In genomic region chr5:129725774-129726392, GRCm38 (mm10) we compare ENCODE assay signal across 8 mouse cellular contexts. TPM values are rescaled to one million over a fixed set of nuclear protein-coding genes. Genes with fewer than 3 reads are reported as not detected.
A peak's percentile ranks its signal among the peaks of the same experiment; 100 is the strongest.
DNase-seq lines count a peak whose midpoint lies in the region; ATAC-seq and TF ChIP-seq lines count a peak whose summit lies in the region.

No protein-coding gene starts in this region.

- H3K9ac ChIP-seq in MEL (ENCODE audit: control insufficient read depth, low read depth, low read length, poor library complexity, severe bottlenecking): peak overlapping the region; percentile 96
- peak overlapping the region; percentile 93; the same call in 1 of the 2 replicates for H3K9ac ChIP-seq in neural tube, embryonic 12.5 days

- TF ChIP-seq CTCF in MEL (IDR thresholded peaks at IDR 0.05 in 2 of 3, conservative IDR thresholded peaks at IDR 0.05 in 1 of 3; ENCODE audit: control insufficient read depth in 1 of 3, insufficient read depth in 1 of 3, low read depth in 2 of 3, low read length in 3 of 3, poor library complexity in 1 of 3, severe bottlenecking in 1 of 3): no peak

- H3K4me1 ChIP-seq in MEL (ENCODE audit: control insufficient read depth in 1 of 2, insufficient read depth in 2 of 2, low read length in 2 of 2): peaks cover 15 to 46% of the 10 kb centered on the region in 2 experiments
- peaks cover 15% of the 10 kb centered on the region for H3K4me1 ChIP-seq in neural tube, embryonic 12.5 days

- H3K36me3 ChIP-seq in MEL (ENCODE audit: control insufficient read depth in 1 of 2, insufficient read depth in 2 of 2, low read length in 2 of 2): peaks cover 0 to 39% of the 10 kb centered on the region in 2 experiments; a peak in 2 of 4 replicates
- H3K36me3 ChIP-seq in neural tube, embryonic 12.5 days: no peaks in the 10 kb centered on the region

- H3K79me2 ChIP-seq in MEL (ENCODE audit: control insufficient read depth, insufficient read depth, low read length, poor library complexity): peaks cover 23% of the 10 kb centered on the region

- no peak for TF ChIP-seq POLR2A in MEL (IDR thresholded peaks at IDR 0.05; ENCODE audit: control insufficient read depth in 1 of 2, insufficient read depth in 1 of 2, low read depth in 1 of 2, low read length in 2 of 2, poor library complexity in 1 of 2)

- peak overlapping the region; percentile 89 for H3K27ac ChIP-seq in MEL (ENCODE audit: control insufficient read depth, low read depth, low read length)
- H3K27ac ChIP-seq in neural tube, embryonic 12.5 days: no peak overlapping the region

- H3K9me3 ChIP-seq in MEL (replicated peaks; ENCODE audit: insufficient read depth, low read length): no peaks in the 10 kb centered on the region
- H3K9me3 ChIP-seq in neural tube, embryonic 12.5 days: no peaks in the 10 kb centered on the region

- intact Hi-C loops in heart, postnatal 25 days (cut with DNase I): loop anchor here (2.0 kb wide), 1 partner anchor 59 kb away; no protein-coding TSS in a partner anchor
- intact Hi-C loops in left cerebral cortex, postnatal 4 days (cut with DNase I): no loop called here

- ATAC-seq in neural tube, embryonic 12.5 days (ENCODE audit: low FRiP score, low read depth): no peak
- no peak for ATAC-seq in activated CD4-positive, CD25-positive, alpha-beta regulatory T cell, adult 4 months

- no peaks in the 10 kb centered on the region for H3K27me3 ChIP-seq in MEL (ENCODE audit: control insufficient read depth in 1 of 2, insufficient read depth in 2 of 2, low read length in 2 of 2)
- no peaks in the 10 kb centered on the region for H3K27me3 ChIP-seq in neural tube, embryonic 12.5 days (replicated peaks)

- TF ChIP-seq EP300 in MEL (IDR thresholded peaks at IDR 0.05; ENCODE audit: low read depth in 1 of 2, low read length in 2 of 2): no peak

- peak overlapping the region; percentile 61 for H3K4me2 ChIP-seq in neural tube, embryonic 12.5 days (replicated peaks)

- no peak for TF ChIP-seq RAD21 in MEL (IDR thresholded peaks at IDR 0.05; ENCODE audit: low read depth, low read length)

- 26% methylated on average over 7 of the region's 7 CpGs for WGBS in neural tube, embryonic 12.5 days

- DNase-seq in heart, adult 18-20 months: peak; percentile 19 to 57
- no peak for DNase-seq in heart, postnatal 25 days (ENCODE audit: low spot score)
- peak; percentile 60 for DNase-seq in MEL (ENCODE audit: low read depth, low spot score)
- DNase-seq in forelimb bud, embryonic 11.5 days (ENCODE audit: low read depth, low spot score): peak; percentile 16
- DNase-seq in kidney, postnatal 4 days: peak; percentile 24 to 51
- no peak for DNase-seq in left cerebral cortex, postnatal 4 days

- peak overlapping the region; percentile 88 to 95 for H3K4me3 ChIP-seq in MEL (ENCODE audit: control insufficient read depth in 1 of 2, insufficient read depth in 1 of 2, low read depth in 2 of 2, low read length in 2 of 2)
- peak overlapping the region; percentile 92 for H3K4me3 ChIP-seq in neural tube, embryonic 12.5 days

TF ChIP-seq in MEL, 35 proteins besides CTCF, POLR2A, EP300 and RAD21:
- TF ChIP-seq MAX (IDR thresholded peaks at IDR 0.05; ENCODE audit: low read length): peak; percentile 55
- peak; percentile 78; the same call in 1 of the 2 replicates for TF ChIP-seq CHD1 (IDR thresholded peaks at IDR 0.05; ENCODE audit: low read depth, low read length)
- TF ChIP-seq ETS1 (IDR thresholded peaks at IDR 0.05; ENCODE audit: low read depth, low read length): no peak
- TF ChIP-seq POLR2AphosphoS2 (IDR thresholded peaks at IDR 0.05; ENCODE audit: low read length): no peak
- peak; percentile 63; the same call in 1 of the 2 replicates for TF ChIP-seq MYC (IDR thresholded peaks at IDR 0.05; ENCODE audit: low read depth, low read length)
- peak; percentile 64; the same call in 1 of the 2 replicates for TF ChIP-seq SIN3A (IDR thresholded peaks at IDR 0.05; ENCODE audit: low read length)
- peak; percentile 51 for TF ChIP-seq MXI1 (IDR thresholded peaks at IDR 0.05; ENCODE audit: low read depth, low read length)
- TF ChIP-seq JUND (IDR thresholded peaks at IDR 0.05; ENCODE audit: low read depth, low read length): no peak
- TF ChIP-seq ZNF384 (IDR thresholded peaks at IDR 0.05; ENCODE audit: low read depth, low read length): peak; percentile 55
TF ChIP-seq in MEL: peak in this region for 6.

RNA-seq across cellular contexts. Expression of gene Nipsnap2, which starts 1.0 kb away (rescaled TPM):
- total RNA-seq in heart, adult 18-20 months (2021): 100 to 1,000 TPM; 843 to 897 TPM
- total RNA-seq in heart, postnatal 25 days (2021): 100 to 1,000 TPM; 737 to 807 TPM
- 29.9 and 34.2 TPM in 2 replicates for total RNA-seq in MEL (2012; rRNA removed)
- polyA plus RNA-seq in MEL (2012; ENCODE audit: insufficient read depth in 1 of 2, insufficient read length in 2 of 2, low read depth in 1 of 2, low replicate concordance in 2 of 2, missing spikeins in 1 of 2): 10 to 100 TPM in 1 of 2 experiments, not detected in 1; 35.7 TPM
- polyA plus RNA-seq in neural tube, embryonic 12.5 days (2016; fragmentation: Nextera tagmentation; extraction: Ambion mirVana): 73.0 and 77.7 TPM in 2 replicates
- 10 to 100 TPM; 65.5 to 74.7 TPM for polyA plus RNA-seq in activated CD4-positive, CD25-positive, alpha-beta regulatory T cell, adult 4 months (2017; shearing (Covaris generic))
- total RNA-seq in left cerebral cortex, postnatal 4 days (2021): 10 to 100 TPM; 55.2 to 59.7 TPM

RNA-seq across cellular contexts. Expression of gene Mrps17, which starts 10.6 kb away (rescaled TPM):
- 10 to 100 TPM; 87.6 to 91.5 TPM for total RNA-seq in heart, adult 18-20 months (2021)
- total RNA-seq in heart, postnatal 25 days (2021): 10 to 100 TPM; 78.7 to 99.2 TPM
- 181 and 211 TPM in 2 replicates for total RNA-seq in MEL (2012; rRNA removed)
- polyA plus RNA-seq in MEL (2012; ENCODE audit: insufficient read depth in 1 of 2, insufficient read length in 2 of 2, low read depth in 1 of 2, low replicate concordance in 2 of 2, missing spikeins in 1 of 2): 100 to 1,000 TPM in 1 of 2 experiments, not detected in 1; 182 TPM
- polyA plus RNA-seq in neural tube, embryonic 12.5 days (2016; fragmentation: Nextera tagmentation; extraction: Ambion mirVana): 153 and 156 TPM in 2 replicates
- polyA plus RNA-seq in activated CD4-positive, CD25-positive, alpha-beta regulatory T cell, adult 4 months (2017; shearing (Covaris generic)): 100 to 1,000 TPM; 117 to 121 TPM
- 10 to 100 TPM; 73.9 to 74.6 TPM for total RNA-seq in left cerebral cortex, postnatal 4 days (2021)

RNA-seq across cellular contexts. Expression of gene Sept14, which starts 17.6 kb away (rescaled TPM):
- total RNA-seq in heart, adult 18-20 months (2021): not detected
- not detected for total RNA-seq in heart, postnatal 25 days (2021)
- total RNA-seq in MEL (2012; rRNA removed): not detected in 2 replicates
- polyA plus RNA-seq in MEL (2012; ENCODE audit: insufficient read depth in 1 of 2, insufficient read length in 2 of 2, low read depth in 1 of 2, low replicate concordance in 2 of 2, missing spikeins in 1 of 2): not detected
- polyA plus RNA-seq in neural tube, embryonic 12.5 days (2016; fragmentation: Nextera tagmentation; extraction: Ambion mirVana): not detected in 2 replicates
- polyA plus RNA-seq in activated CD4-positive, CD25-positive, alpha-beta regulatory T cell, adult 4 months (2017; shearing (Covaris generic)): under 1 TPM in 1 of 2 experiments, not detected in 1; 0.29 TPM
- total RNA-seq in left cerebral cortex, postnatal 4 days (2021): not detected

RNA-seq across cellular contexts. Expression of gene Zfp11, which starts 56.0 kb away (rescaled TPM):
- total RNA-seq in heart, adult 18-20 months (2021): 1 to 10 TPM; 2.4 to 2.9 TPM
- total RNA-seq in heart, postnatal 25 days (2021): 1 to 10 TPM; 3.4 to 3.8 TPM
- not detected in 2 replicates for total RNA-seq in MEL (2012; rRNA removed)
- polyA plus RNA-seq in MEL (2012; ENCODE audit: insufficient read depth in 1 of 2, insufficient read length in 2 of 2, low read depth in 1 of 2, low replicate concordance in 2 of 2, missing spikeins in 1 of 2): under 1 TPM in 1 of 2 experiments, not detected in 1; 0.03 TPM
- polyA plus RNA-seq in neural tube, embryonic 12.5 days (2016; fragmentation: Nextera tagmentation; extraction: Ambion mirVana): 5.7 and 7.5 TPM in 2 replicates
- polyA plus RNA-seq in activated CD4-positive, CD25-positive, alpha-beta regulatory T cell, adult 4 months (2017; shearing (Covaris generic)): 1 to 10 TPM; 3.2 to 3.3 TPM
- total RNA-seq in left cerebral cortex, postnatal 4 days (2021): 1 to 10 TPM; 8.2 to 8.6 TPM

Comparison
In these comparisons a context has a peak if more than half of its experiments do, and no peak if none do; other contexts are left out.
1. DNase-seq: peak in heart, adult 18-20 months (2 of 2), MEL (single experiment), forelimb bud, embryonic 11.5 days (single experiment) and kidney, postnatal 4 days (2 of 2); none in heart, postnatal 25 days (single experiment) and left cerebral cortex, postnatal 4 days (single experiment).
2. RNA of gene Nipsnap2, which starts 1.0 kb away (total RNA-seq): 843 to 897 TPM in heart, adult 18-20 months and 737 to 807 TPM in heart, postnatal 25 days; 55.2 to 59.7 TPM in left cerebral cortex, postnatal 4 days and 29.9 to 34.2 TPM in MEL; every median in the first group is over 10 times any median in the second.